Mouse (Mus musculus): ENCODE measurements around the gene Dscaml1.

GRCm38 (mm10) chr9:45405694-45406093, 20.7 kb upstream of the Dscaml1 start:
- TF ChIP-seq CTCF (IDR thresholded peaks at IDR 0.05; ENCODE audit: control insufficient read depth, insufficient read depth, low read length) (no peak), POLR2A (IDR thresholded peaks at IDR 0.05; ENCODE audit: borderline replicate concordance, control insufficient read depth, low read depth, low read length) (no peak)
